Mouse (Mus musculus) spleen, adult 2 months (tissue): ENCODE results near the gene Clpsl2.

Source experiments
- CTCF ChIP-seq: fragments of 200-500 bp; IDR thresholded peaks from 2 replicates; pipeline ENCODE4 v1.5.1; 2011; ENCODE audit warnings: mild to moderate bottlenecking, inconsistent platforms; ENCODE audit not compliant: insufficient read depth, insufficient read length, insufficient replicate concordance; ENCODE audit errors: extremely low read depth
- POLR2A ChIP-seq: fragments of 200-500 bp; IDR thresholded peaks from 2 replicates; pipeline ENCODE4 v1.6.1; 2011; ENCODE audit warnings: low read depth, low read length, inconsistent platforms

DNA sequence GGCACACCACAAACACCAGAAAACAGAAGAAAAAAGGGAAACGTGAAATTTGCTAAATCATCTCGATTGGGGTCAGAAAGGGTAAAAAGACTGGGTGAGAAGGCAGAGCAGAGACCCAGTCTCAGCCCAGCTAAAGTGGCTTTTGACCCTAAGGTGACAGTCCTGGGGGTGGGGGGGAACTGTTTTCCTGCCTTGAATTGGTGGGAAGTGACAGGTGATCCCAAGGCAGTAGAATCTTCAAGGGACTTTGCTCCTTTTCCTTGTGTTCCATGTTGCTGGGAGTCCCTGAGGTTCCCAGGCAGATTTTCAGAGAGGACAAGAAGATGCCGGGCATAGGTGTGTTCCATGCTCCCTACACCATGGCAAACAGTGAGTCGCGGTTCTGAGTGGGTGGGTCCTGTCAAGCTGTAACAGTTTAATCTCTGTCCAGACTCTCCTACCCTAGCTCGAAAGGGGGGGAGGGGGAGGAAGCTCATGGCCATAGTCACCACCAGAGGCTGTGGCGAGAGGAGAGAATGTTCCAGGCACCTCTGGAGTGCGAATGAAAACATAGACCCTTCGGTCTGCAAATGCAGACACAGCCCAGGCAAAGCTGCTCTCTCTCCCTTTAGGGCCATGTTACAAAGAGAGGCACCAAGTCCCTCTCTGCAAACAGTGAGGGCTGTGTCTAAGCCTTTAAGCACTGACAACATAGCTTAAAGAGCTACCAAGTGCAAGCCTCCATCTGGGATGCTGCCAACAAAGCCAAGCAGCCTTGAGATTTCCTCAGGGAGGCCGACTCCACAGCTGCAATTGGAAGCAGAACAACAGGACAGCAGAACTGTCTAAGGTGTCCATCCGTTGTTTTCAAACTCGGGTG lies 21.8 kb upstream of the Clpsl2 start:
- TF ChIP-seq CTCF (no peak), POLR2A (no peak)
